Comparison of ENCODE assay signal across 14 mouse cellular contexts in the genomic region with DNA sequence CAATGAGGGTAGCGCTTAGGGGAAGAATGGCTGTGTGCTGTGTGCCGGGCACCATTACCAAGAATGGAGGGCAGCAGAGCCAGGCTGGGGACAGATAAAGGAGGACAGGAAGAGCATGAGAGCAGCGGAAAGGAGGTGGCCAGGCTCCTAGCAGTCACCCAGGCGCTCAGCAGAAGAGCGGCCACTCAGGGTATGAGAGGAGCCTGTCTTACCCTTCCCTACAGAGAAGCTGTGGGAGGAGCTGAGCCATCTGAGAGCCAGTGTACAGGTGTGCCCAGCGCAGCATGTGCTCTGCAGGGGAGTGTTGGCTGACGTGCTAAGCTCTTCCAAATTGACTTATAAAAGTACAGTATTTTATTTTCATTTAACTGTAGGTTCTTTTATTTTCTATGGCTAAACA.
"Had no signal": no experiment of that assay in that cellular context is flagged by ENCODE, and none has a peak within 500 bp of the region (broad histone marks: within the 10 kb centered on the region; RNA-seq: fewer than 3 reads in every experiment).

No protein-coding gene starts in this region.

- H3K9me3 ChIP-seq: midbrain, embryonic 10.5 days; midbrain, embryonic 12.5 days; neural tube, embryonic 12.5 days; stomach, embryonic 15.5 days had no signal

- H3K4me3 ChIP-seq: midbrain, embryonic 10.5 days; midbrain, embryonic 12.5 days; neural tube, embryonic 12.5 days; stomach, embryonic 15.5 days had no signal

- ATAC-seq: midbrain, embryonic 16.5 days had no signal

- H3K27me3 ChIP-seq: midbrain, embryonic 12.5 days; neural tube, embryonic 12.5 days; stomach, embryonic 15.5 days had no signal

- DNase-seq: lung, adult 18-20 months; lung, embryonic 14.5 days; lung, postnatal 10 days; lung, postnatal 4 days; midbrain, embryonic 14.5 days; right cerebral cortex, postnatal 14 days; thymus, adult 18-20 months; thymus, postnatal 14 days; thymus, postnatal 36 days had no signal
